Mouse (Mus musculus) erythroblast, embryonic 14.5 days (primary cell): ENCODE measurements around the gene Dars2.

Experiments
- GATA1 ChIP-seq: IDR thresholded peaks from 2 replicates; pipeline ENCODE4 v1.6.1; 2012; ENCODE audit warnings: low read length, inconsistent platforms, mixed read lengths
- TAL1 ChIP-seq: IDR thresholded peaks from 3 replicates; pipeline ENCODE4 v1.6.1; 2012; ENCODE audit warnings: low read length, inconsistent platforms, mixed read lengths

DNA sequence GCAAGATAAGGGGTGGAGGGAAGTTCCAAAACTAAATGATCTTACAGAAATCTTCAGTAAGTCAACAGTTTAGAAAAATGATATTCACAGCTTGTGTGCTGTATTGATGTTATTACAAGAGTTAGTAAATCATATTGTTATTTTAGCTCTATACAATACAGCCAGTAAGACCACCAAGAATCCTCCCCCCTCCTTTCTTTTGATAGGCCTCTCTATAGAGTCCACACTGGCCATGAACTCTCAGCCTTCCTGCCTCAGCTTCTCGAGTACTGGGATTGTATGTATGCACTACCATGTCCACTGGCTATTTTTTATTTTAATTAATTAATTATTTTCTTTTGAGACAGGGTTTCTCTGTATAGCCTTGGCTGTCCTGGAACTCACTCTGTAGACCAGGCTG lies 7.1 kb downstream of the Dars2 start:
- TF ChIP-seq GATA1: no peak
- TF ChIP-seq TAL1: no peak
